Mouse (Mus musculus) gastrocnemius, postnatal 4 days (tissue): ENCODE results near the gene Fmo1. TPM values are rescaled to one million over a fixed set of nuclear protein-coding genes. Genes with fewer than 3 reads are reported as not detected.

ENCODE experiments used
- DNase-seq, 2 experiments: peaks; one replicate each; pipeline ENCODE4 v3.0.0; 2021 to 2022; ENCODE audit warnings: low spot score in 2 of 2, mixed read lengths in 2 of 2
- long read RNA-seq, 2 experiments: library from polyadenylated mRNA; stranded (forward); transcript quantifications; one replicate each; pipeline ENCODE4 v2.0.0; 2021
- total RNA-seq, 2 experiments: library from RNA; stranded (reverse); gene quantifications; 2 replicates each; pipeline ENCODE4 v1.2.3; 2021

Gene Fmo1
- total RNA-seq, result 10 to 100 TPM; 49.6 to 62.8 TPM
- long read RNA-seq, experiment 1, partial matches to known transcripts, result 18 of 37 reads
- long read RNA-seq, experiment 1, other reads (novel, unspliced or antisense), result 19 of 37 reads
- long read RNA-seq, experiment 2, partial matches to known transcripts, result 27 of 50 reads
- long read RNA-seq, experiment 2, other reads (novel, unspliced or antisense), result 22 of 50 reads

GRCm38 (mm10) chr1:162866280-162866681 is at the start of gene Fmo1:
TSS of gene Fmo1 (minus strand) at chr1:162866610.
- DNase-seq, result no peak

GRCm38 (mm10) chr1:162914932-162915556 is 48.6 kb upstream of the Fmo1 start:
- DNase-seq, result no peak

GRCm38 (mm10) chr1:162912085-162912484 is 45.7 kb upstream of the Fmo1 start:
- DNase-seq, result no peak

DNA sequence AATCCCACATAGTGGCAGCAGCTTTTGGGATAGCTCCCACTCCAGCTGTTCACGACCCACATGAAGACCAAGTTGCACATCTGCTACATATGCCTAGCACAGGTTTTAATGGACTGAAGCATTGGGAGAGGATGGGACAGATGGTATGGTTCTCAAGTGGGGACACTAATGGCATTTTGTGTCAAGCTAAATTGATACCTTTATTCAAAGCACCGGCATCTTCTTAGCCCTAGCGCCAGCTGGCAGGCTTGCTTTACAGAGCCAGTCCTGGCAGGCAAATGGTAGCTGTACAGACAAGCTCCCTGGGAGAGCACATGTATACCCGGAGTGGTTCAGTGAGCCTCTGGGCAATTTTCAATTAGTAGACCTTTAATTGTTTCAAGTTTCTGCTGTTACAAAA is 35.5 kb upstream of the Fmo1 start:
- no peak for DNase-seq

GRCm38 (mm10) chr1:162897838-162898811 is 31.7 kb upstream of the Fmo1 start, which contains the start of gene Fmo2:
TSS of gene Fmo2 (minus strand) at chr1:162898726.
- no peak for DNase-seq

DNA sequence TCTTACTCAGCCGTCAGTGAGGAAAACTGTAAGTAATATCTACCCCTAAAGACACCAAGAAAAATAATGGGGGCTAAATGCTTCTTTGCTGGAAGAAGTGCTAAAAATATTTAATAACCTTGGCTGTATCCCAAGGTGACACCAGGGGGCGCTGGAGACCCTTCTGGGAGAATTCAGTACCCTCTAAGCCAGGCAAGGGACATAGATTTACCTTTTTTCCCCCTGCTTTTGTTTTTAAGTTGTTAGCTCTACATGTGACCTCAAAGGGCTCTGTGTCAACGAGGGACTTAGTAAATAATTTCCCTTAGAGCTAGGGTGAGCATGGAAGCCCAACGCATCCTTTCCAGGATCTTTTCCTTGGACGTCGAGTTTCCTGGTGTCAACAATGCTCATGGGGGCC is 29.5 kb upstream of the Fmo1 start:
- DNase-seq, result peak; percentile 57 to 76

DNA sequence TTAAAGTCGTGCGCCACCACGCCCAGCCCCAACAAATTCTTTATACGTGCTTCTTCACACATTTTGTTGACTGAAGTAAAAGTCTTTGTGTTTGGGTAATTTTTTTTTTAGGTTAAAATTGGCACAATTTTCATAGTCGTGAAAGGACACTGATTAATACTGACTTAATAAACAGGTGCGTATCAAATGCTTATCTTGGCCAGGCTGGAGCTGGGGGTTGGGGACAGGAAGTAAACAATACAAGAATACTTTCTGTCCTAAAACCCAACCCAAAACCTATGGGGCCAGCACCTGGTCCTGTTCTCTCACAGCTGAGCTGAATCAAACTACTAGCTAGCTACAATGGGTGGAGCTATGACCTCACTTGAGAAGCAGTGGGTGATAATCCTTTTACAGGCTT is 26.6 kb upstream of the Fmo1 start:
- no peak for DNase-seq

- no peak for DNase-seq
Observed at GRCm38 (mm10) chr1:162891980-162892451, 25.6 kb upstream of the Fmo1 start.

DNA sequence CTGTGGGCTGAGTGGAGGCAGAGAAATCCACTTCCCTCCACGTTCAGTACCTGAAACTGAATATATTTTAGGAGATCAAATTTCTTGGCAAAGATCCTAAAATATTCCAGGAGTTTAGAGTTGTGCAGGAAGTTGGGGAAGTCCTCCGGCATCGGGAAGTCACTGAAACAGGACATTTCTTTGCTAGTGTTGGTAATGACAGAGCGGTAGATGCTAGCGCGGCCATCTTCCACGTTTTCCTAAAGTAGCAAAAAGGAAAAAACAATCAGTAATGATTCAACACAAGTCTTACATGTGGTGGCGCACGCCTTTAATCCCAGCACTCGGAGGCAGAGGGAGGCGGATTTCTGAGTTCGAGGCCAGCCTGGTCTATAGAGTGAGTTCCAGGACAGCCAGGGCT is 22.2 kb upstream of the Fmo1 start:
- no peak for DNase-seq

GRCm38 (mm10) chr1:162887644-162888043 is 21.2 kb upstream of the Fmo1 start:
- no peak for DNase-seq

DNA sequence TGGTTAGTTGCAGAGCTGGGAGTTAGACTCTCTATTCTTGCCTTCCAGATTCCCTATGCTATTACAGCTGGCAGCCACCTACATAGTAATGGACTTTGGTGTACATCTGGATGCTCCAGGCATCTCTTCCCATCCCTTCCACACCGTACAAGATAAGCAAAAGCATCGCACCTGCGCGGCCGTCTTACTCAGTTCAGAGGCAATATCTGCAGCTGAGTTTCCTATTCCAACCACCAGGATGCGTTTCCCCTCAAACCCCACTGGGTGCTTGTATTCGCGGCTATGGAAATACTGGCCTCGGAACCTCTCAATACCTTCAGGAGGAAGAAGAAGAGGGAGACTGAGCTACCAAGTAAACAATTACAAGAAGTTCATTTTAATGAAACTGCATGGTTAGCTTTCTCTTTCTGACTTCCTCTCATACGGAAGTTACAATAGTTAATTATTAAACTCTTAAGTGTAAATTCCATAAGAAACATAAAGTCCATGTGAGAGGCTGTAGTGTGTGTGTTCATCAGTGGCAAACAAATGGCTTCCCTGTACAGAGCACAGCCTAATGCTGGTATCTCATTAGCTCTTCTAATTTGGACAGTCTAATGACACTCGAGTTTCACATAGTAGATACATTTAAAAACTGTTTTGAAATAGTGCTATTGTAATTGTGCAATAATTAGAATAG is 19.9 kb upstream of the Fmo1 start:
- DNase-seq, result no peak

DNA sequence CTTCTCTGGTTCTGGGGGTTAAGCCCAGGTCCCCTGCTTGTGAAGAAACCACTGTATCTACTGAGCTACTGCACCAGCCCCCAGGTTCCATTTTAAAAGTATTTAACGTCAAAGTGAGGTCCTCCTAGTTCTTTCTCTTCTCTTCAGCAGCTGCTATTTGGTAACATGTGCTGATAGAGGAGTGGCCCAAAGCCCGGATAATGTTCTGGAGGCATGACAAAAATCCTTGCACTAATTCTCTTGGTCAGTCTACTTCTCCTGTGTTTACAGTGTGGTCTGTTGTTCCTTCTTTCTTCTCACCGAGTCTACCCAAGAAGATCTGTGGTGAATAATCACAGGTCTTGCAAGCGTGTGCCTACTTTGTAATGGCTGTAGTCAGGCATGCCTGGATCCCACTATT is 16.3 kb upstream of the Fmo1 start:
- no peak for DNase-seq

GRCm38 (mm10) chr1:162879595-162880369 is 13.4 kb upstream of the Fmo1 start:
- DNase-seq, result peak in 1 of 2 experiments; percentile 50

GRCm38 (mm10) chr1:162875091-162875490 is 8.7 kb upstream of the Fmo1 start:
- no peak for DNase-seq

GRCm38 (mm10) chr1:162871701-162872311 is 5.4 kb upstream of the Fmo1 start:
- DNase-seq, result no peak

DNA sequence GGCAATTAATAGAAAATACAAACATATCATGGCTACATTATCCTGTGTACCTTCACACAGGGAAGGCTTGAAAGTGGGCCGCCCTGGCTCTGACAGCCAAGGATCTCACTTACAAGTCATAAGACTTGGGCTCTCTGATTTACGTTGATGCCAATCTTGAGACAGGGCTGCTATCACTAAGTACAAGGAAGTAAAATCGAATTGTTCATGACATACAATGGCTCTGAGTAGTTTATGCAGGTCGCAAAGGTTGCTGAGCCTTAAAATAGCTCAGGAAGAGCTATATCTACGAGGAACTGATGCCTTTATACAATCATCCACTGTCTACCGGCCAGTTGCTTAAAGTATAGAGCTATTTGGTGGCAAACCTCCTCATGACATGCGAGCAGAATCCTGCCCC is 4.6 kb upstream of the Fmo1 start:
- no peak for DNase-seq

DNA sequence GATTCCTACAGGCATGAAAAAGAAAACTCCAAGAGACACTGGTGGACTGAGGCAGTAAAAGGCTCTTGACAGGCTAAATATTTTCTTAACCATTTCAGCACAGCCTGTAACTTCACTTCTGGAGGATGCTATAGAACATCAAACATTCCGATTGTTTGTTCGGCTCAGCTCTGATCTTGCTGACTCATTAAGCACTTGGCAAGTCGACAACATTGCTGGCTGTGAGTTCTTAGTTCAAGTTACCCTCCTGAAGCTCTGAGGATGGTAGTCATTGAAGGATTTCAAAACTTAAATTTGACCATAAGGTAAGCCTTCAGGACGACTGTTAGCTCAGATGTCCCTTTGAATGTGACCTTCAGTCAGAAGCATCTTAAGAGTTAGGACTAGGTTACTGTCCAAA is 986 bp upstream of the Fmo1 start:
- DNase-seq, result no peak

- DNase-seq, result no peak
Observed at GRCm38 (mm10) chr1:162865493-162865830, 948 bp downstream of the Fmo1 start.

- no peak for DNase-seq
Observed at GRCm38 (mm10) chr1:162864816-162865492, 1.5 kb downstream of the Fmo1 start.

GRCm38 (mm10) chr1:162864279-162864678 is 2.1 kb downstream of the Fmo1 start:
- DNase-seq, result no peak
